Mouse (Mus musculus) cerebellum, adult 11-12 months (tissue): ENCODE results near the gene Carf.
"Not testable (repeated sequence)": the region's sequence is repeated elsewhere in the genome, so short reads cannot be mapped to it uniquely, and the experiment has no call there.

Experiments used
- DNase-seq: peaks from one replicate; pipeline ENCODE4 v3.0.0; 2022

Gene Carf

DNA sequence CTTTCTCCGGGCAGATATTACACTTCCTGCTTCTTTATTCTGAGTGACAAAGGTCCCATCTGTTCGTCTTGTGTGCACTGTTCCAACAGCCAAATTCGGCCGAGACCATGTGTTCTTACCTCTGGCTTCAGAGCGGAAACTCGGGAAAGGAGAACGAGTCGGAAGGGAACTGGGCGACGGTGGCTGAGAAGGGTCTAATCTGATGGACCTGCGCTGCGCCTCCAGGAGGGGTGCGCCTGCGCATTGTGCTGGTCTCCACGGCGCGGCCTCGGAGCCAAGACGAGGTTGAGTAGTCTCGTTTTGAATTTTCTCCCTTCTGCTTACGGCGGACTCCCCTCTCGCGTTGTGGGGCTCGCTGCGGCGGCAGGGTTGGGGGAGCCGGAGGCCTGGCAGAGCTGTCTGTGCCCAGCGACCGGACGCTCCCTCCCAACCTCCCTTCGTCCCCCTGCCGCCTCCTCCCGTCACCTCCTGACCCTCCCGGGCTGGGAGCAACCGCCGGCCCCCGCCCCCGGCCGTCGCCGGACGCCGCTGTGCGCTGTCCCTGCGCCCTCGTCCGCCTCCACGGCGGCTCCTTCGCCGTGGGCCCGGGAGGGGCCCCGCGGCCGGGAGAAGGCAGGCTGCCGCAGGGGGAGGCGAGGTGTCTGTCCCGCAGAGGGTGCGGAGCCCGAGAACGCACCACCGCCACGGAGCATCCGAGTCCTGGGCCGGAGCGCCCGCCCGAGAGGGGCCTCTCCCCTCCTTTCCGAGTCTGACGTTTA, at the start of gene Carf, which contains the start of gene Wdr12:
Gene Carf, plus strand, starts transcription at position 224 of the 758 bp plus-strand sequence.
Gene Wdr12, minus strand, starts transcription at position 622 of the 758 bp plus-strand sequence.
- DNase-seq = peak; percentile 96

DNA sequence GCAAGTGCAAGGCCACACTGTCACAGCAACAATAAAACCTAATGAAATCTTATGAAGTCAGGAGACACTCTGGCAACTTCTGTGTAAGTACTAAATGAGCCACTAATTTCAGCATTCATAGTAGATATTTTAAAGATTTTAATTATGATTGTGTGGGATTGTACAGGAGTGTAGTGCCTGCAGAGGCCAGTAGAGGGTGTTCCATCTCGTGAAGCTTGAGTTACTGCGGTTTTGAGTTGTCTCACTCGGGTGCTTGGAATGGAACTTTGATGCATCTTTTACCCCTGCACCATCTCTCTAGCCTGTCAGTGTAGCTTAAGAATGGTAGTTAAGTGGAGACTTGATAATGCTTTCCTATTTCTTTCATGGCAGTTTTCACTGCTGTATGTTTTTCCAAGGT, 43.4 kb upstream of the Carf start:
- no peak for DNase-seq

DNA sequence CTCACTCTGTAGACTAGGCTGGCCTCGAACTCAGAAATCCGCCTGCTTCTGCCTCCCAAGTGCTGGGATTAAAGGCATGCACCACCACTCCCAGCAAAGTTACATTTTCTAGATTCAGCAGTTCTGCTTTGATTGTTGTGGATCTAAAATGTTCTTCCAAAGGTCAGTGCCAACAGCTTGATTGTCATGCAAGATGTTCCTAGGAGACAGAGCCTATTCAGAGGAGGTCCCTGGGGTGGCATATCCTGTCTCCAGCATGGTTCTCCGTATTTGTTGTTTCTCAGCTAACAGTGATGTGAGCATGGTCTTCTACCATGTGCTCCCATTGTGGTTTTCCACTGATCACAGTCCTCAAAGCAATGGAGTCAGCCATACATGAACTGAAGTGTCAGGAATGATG, 41.7 kb upstream of the Carf start:
- no peak for DNase-seq

DNA sequence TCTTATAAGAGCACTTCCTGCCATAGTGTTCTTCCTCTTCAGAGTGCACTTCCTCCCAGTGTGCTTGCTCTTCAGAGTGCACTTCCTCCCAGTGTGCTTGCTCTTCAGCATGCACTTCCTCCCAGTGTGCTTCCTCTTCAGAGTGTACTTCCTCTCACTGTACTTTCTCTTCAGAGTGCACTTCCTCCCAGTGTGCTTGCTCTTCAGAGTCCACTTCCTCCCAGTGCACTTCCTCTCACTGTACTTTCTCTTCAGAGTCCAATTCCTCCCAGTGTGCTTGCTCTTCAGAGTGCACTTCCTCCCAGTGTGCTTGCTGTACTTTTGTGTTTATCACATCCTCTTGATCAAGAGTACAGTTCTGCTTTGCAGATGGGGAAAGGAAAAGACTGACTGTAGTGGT, 27.3 kb upstream of the Carf start:
- not testable (repeated sequence) for DNase-seq

DNA sequence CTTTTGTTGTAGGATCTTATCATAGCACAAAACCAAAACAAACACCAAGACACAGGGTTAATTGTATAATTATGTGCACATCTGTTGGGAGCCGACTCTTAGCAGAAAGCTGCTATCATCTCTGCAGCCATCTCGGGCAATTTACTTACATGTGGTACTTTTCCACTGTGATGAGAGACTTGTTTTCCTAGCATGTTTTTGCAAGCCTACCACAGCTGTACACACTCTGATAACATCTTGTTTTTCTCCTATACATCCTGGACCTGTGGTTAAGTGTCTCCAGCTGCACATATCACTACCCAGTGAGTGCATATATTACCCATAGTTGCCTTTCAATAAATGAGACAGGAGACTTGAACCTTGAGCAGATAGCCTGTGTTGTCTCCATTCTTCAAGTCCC, 23.1 kb upstream of the Carf start:
- no peak for DNase-seq

DNA sequence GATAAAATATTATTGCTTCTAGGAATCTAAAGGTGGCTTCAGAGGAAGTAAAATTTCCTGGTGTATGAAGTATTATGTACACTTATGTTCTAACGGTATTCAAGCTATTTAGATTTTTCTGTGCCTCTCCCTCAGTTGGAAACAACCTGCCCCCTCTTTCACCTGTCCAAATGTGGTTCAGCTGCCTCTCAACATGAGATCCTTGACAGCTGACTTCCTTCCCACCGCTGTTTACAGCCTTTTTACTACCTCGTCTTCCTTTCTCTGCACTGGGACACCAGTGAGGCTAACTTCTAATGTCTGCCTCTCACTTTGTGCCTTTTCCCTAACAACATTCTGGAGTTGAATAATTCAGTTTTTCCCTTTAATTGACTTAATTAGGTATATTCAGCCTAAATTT, 22.5 kb upstream of the Carf start:
- no peak for DNase-seq

DNA sequence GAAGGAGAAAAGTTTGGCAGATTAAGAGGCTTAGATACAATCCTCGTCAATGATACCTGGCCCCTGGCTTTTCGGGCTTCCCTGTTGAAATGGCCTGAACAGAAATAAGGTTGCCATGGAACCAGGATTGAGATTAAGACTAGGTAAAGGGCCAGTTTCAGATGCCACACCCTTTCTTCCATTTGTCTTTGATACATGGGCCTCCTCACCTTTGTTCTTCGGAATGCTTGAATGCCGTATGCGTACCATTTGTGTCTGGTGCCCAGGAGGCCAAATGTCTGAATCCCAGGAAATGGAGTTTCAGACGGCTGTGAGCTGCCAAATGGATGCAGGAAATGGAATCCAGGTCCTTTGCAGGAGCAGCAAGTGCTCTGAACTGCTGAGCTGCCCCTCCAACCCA, 21.6 kb upstream of the Carf start:
- no peak for DNase-seq

DNA sequence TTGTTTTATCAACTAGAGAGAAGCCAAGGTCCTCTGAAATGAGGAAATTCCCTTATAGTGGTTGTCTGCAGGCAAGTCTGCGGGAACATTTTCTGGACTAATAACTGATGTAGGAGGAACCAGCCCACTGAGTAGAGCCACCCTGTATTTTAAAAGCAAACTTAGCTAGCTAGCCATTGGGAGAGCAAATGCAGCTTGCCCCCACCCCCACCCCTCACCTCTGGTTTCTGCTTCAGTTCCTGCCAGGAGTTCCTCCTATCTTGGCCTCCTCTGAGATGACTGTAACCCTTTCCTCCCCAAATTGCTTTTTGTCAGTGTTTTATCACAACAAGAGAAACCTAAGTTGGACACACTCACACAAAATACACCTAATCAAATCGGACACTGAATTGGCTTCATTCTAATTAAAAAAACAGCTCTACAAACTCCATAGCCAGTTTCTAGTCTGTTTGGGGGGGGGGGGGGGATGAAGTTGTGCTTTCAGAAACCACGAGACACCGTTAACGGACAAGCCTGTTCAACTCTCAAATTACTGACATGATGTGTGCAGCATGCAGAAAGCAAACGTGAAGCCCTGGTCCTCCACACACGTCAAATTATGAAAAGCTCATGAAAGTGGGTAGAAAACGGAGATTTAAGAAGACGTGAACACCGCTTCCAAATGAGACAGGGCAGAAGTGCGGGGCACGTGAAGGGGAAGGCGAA, 1.3 kb upstream of the Carf start:
- peak; percentile 21 for DNase-seq

DNA sequence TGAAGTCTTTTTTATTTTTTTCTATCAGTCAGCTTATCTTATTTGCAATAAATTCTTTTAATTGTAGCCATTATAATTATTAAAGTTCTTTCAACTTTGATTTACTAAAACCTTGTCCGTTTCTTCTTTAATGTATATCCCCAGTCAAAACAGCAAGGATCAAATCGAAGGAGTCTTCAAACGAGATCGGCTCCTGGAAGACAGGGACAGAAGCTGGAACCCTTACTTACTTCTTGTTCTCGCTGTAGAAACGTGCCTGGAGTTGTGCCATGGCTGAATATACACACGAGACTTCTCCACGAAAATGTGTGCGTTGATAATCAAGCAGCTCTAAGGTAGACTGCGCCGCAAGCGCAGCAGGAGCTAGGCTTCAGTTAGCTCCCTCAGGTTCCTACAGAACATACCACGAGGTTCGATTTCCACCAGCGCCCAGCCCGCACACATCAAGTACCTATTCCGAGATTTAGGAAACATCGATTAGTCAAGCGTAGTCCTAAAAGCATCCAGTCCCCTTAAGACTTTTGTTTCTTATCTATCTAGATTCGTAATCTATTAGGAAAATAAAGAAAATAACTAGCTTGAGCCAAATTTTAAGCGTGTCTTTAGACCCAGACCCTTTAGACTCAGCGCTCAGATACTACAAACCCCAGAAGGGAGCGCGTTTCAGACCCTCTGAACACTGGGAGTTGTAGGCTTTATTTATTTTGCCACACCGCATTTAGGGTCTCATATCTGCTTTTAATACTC, 597 bp upstream of the Carf start:
- peak; percentile 75 for DNase-seq

DNA sequence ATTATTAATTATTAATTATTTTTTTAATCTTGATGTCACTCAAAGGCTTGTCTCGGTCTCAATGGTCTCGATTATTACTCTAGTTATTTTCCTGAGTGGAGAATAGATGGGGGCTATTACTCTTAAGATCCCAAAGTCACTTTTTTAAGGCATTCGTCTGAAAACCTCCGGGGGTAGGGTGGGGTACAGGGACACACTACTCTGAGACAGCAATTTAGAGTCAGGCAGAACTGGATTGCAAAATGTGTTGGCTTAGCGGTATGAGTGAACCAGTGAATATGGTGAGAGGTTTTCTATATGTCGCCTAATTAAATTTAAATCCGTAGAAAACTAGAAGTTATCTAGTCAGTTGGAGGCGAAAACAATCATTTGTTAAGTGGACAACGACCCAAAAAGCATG, 792 bp downstream of the Carf start:
- DNase-seq = no peak

DNA sequence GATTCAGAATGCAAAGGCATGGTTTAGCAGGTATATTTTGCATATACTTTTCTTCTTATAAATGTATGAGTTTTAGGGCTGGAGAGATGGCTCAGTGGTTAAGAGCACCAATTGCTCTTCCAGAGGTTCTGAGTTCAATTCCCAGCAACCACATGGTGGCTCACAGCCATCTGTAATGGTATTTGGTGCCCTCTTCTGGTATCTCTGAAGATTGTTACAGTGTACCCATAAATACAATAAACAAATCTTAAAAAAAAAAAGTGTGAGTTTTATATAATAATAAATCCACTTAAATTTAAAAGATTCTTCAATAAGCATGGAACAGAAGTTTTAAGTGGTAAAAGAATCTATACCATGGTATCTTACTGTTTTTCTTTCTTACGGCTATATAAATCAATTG, 6.5 kb downstream of the Carf start:
- DNase-seq = no peak

DNA sequence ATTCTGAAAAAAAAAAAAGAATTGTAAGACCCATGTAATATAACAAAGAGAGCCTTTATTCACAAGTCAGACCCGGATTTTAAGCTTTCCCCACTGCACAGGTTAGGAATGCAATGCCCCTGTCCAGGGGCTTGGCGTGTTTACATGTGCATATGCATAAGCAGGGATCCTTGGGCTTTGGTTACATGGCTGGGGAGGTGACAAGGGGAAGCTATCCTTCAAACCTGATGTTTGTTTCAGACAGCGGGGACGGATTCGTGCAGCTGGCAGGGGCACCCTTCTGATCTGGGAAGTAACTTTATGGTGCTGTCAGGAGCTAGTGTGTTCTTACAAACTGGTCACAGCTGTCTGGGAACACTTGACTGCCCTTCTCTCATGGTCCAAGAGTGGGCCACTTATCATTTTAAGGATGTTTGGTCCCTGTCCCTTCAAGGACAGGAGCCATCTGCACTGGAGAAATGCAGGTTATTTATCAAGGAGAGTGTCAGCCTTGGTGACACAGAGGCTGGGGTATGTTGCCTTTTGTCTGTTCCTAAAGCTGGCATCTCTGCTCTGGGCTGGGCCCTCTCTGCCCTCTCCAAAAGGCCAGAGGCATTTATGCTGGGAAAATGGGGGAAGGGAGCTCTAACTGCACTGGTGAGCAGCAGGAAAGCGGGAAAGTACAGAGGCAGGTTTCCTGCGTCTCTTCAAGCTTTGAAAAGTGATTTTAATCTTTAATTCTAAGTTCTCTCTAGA, 19.8 kb downstream of the Carf start:
- DNase-seq = no peak

DNA sequence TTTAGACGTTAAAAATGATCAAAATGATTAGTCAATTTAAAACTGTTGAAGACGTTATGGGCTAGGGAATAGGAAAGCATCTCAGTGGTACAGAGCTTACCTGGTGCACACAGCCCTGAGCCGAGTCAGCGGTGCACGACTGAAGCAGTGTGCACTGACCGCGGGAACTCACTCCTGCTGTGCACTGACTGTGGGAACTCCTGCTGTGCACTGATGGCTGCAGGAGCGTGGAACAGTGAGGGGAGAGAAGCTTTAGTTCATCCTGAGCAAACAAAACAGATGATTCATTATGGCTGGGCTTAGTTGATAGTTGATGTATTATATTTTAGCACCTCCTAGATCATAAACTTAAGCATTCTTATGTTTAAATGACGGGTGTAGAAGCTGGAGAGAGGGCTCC, 39.3 kb downstream of the Carf start:
- DNase-seq = no peak

DNA sequence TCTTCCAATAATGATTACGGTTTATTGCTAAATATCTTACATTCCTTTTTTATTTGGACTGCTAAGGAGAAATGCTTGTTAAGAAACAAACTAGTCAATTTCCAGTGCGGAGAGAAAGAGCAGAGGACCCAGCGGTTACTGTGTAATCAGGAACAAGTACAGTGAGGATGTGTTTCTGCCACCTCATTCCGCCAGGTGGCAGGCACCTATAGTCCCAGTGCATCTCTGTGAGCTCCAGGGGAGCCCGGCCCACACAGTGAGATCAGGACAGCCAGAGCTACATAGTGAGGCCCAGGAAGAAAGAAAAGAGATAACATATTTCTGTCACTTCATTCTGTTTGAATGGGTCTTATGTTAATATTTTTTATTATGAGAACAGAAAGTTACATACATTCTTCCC, 54.7 kb downstream of the Carf start:
- no peak for DNase-seq

DNA sequence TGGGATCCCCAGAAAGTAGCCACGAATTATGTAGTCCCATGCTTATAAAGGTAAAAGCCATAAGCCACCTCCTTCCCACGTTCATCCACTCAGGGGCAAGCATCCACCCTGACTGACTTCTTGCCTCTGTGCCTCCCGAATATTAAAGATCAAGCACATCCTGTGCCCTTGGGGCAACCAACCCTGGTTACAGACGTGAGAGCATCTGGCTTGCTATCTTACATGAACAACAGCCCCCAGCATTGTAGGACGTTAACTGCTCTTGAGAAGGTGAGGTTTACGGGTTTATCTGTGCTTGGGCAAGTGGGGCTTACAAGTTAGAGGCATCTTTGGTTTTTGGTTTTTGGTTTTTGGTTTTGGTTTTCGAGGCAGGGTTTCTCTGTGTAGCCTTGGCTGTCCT, 58.6 kb downstream of the Carf start:
- DNase-seq = no peak

DNA sequence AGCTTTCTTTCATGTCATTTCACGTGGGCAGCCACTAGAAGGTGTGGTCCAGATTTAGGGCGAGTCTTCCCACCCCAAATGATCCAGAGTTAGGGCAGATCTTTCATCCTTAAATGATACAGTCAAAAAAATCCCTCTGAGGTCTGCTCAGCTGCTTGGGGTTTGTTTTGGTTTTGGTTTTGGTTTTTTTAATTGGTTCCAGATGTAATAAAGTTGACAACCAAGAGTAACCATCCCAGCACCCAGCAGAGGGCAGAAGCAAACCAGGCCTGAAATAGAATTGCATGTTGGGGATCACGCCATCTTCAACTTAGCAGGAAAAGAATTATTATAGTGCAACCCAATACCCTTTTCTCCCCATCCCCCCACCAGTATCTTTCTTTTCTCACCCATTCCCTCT, 60.4 kb downstream of the Carf start:
- DNase-seq = no peak

DNA sequence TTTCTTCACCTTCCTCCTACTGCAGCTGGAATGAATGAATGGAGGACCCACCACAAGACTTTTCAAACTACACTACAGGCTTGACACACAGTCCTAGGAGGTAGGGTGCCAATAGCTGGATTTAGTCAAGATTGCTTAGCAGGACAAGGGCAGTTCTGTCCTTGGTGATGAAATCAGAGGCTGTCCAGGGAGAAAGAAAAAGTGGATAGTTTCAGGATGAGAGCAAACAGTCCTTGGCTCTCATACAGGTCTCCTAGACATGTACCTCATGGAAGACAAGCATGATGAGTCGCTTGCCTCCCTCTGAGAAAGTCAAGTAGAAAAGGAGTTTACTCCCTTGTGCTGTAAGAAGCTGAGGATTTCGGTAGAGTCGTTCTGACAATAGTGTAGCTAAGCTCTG, 65.6 kb downstream of the Carf start:
- DNase-seq = no peak

DNA sequence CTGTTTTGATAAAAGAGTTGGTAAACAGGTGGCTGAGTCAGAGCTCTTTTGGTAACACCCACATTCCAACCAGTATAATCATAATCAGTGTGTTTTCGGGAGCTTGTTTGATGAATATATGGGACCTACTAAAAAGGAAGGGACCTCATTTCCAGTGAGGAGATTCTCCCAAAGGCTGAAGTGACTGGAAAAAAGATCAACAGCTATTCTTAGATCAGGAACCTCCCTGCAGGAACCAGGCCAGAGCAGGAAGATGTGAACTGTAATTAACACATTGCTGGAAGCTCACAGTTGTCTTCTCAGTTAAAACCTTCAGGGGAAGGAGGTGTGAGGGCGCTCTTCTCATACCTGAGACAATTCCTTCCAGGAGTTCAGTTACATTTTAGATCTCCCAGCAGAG, 71.6 kb downstream of the Carf start:
- no peak for DNase-seq

DNA sequence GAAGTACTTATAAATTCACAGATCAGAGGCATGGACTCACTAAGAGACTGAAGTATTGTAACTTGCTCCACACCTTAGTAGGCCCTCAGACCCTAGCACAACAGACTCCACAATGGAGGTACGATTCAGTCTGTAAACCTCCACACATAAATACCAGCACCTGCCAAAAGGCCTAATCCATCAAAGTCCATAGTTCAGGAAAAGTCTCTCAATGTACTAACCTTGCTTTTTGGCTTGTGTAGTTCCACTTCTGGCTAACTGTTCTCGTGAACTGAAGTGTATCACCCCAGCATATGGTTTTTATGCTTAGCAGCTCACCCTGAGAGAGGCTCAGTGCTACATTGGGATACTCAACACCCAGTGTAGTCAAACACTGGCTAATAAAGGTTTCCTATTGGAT, 72.2 kb downstream of the Carf start:
- no peak for DNase-seq

DNA sequence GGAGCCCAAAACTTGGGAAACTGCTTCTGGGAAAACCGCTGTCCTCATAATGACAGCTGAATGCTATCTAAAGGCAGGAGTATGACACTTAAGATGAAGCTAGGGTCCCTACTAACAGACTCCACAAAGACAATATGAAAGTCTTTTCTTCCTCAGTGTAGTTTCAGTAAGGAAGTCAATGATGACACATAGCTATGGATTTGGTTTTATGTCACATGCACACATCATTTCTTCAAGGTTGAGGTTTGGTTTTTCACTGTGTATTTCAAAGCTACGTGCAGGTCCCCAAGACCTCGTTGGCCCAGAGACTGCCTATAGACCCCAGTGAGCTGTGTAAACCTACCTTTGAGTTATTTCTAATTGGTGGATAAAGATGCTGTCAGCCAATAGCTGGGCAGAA, 75.1 kb downstream of the Carf start:
- no peak for DNase-seq

DNA sequence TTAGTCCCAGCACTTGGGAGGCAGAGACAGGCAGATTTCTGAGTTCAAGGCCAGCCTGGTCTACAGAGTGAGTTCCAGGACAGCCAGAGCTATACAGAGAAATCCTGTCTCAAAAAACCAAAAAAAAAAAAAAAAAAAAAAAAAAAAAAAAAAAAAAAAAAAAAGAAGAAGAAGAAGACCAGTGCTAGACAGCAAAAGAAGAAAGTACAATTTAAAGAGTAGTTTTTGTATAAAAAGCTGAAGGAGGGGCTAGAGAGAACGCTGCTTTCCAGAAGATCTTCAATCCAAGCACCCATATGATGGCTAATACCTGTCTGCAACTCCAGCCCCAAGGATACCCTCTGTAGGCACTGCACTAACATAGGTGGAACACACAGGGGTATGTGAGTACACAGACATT, 79.8 kb downstream of the Carf start:
- not testable (repeated sequence) for DNase-seq

DNA sequence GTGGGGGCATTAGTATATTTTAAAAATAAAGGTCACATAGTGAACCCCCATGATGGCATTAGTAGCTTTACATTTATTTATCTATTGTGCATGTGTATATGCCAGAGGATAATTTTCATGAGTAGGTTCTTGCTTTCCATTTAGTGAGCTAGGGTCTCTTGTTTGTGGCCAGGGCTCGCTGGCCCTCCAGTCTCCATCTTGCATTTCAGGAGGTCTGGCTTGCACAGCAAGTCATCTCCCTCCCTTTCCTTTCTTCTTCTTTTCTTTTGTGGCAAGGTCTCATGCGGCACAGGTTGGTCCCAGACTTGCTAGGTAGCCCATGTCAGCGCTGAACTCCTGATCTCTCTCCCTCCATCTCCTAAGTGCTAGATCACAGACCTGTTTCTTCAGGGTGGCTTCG, 81.3 kb downstream of the Carf start:
- peak; percentile 17 for DNase-seq
